Mouse (Mus musculus): ENCODE measurements around the gene Phc2.

DNA sequence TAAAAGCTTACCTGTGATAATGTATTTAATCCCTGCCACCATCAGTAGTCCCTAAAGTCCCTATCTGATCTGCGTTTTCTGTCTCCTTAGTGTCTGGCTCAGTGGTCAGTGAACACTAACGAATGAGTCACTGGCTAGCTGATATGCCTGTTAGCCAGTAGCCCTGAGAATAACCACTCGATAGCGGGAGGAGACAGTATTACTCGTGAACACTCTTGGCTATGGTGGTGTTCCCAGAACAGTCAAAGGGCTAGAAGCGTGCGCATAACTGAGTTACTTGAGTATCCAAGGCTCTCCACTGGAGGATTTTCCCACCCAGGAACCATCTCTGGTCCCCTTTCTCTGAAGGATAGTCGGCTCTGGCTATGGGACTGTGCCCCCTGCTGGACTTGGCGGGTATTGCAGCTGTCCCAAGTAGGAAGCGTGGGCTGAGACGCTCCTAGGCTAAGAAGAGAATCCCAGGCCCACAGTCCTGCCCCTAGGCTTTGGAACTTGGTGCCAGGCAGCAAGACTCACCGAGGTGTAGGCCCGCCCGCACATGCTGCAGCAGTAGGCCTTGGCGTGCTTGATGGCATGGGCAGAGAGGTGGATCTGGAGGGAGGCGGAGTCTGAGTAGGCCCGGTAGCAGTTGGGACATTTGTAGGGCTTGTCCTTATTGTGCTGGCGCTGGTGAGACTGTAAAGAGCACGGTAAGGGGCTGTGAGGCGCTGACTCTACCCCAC lies 122.2 kb downstream of the Phc2 start:
- peak; percentile 87 to 95 (median 95) for TF ChIP-seq CTCF (IDR thresholded peaks at IDR 0.05 in 2 of 3, conservative IDR thresholded peaks at IDR 0.05 in 1 of 3; ENCODE audit: control insufficient read depth in 1 of 3, insufficient read depth in 1 of 3, low read depth in 2 of 3, low read length in 3 of 3, poor library complexity in 1 of 3, severe bottlenecking in 1 of 3)
- TF ChIP-seq MAFK (IDR thresholded peaks at IDR 0.05; ENCODE audit: borderline replicate concordance, low read depth, low read length): no peak
- no peak for TF ChIP-seq POLR2AphosphoS2 (IDR thresholded peaks at IDR 0.05; ENCODE audit: low read length)
- no peak for TF ChIP-seq EP300 (IDR thresholded peaks at IDR 0.05; ENCODE audit: low read depth in 1 of 2, low read length in 2 of 2)
- TF ChIP-seq SIN3A (IDR thresholded peaks at IDR 0.05; ENCODE audit: low read length): no peak
- TF ChIP-seq ZC3H11A (IDR thresholded peaks at IDR 0.05; ENCODE audit: low read depth, low read length): peak; percentile 54
- no peak for TF ChIP-seq MXI1 (IDR thresholded peaks at IDR 0.05; ENCODE audit: low read depth, low read length)
- TF ChIP-seq MAX (IDR thresholded peaks at IDR 0.05; ENCODE audit: low read length): no peak
- TF ChIP-seq KAT2A (conservative IDR thresholded peaks at IDR 0.05; ENCODE audit: low read depth, low read length): no peak

Data from MEL (cell line).